Mouse (Mus musculus): ENCODE data around the gene Olfr102.

GRCm38 (mm10) chr17:37310146-37310699, 6.6 kb downstream of the Olfr102 start:
- TF ChIP-seq POLR2A (IDR thresholded peaks at IDR 0.05; ENCODE audit: borderline replicate concordance, extremely low read depth, low read depth, low read length) (no peak), CTCF (IDR thresholded peaks at IDR 0.05; ENCODE audit: insufficient read depth, low read length) (no peak)
